Mouse (Mus musculus): ENCODE measurements around the gene Tff3.
A peak's percentile ranks its signal among the peaks of the same experiment; 100 is the strongest.

Tff3 gene

GRCm38 (mm10) chr17:31129452-31129851 lies at the start of gene Tff3:
Gene Tff3 (minus strand): TSS chr17:31129646.
- DNase-seq = no peak

GRCm38 (mm10) chr17:31176321-31176720 lies 46.9 kb upstream of the Tff3 start:
- DNase-seq = no peak

GRCm38 (mm10) chr17:31169796-31170195 lies 40.4 kb upstream of the Tff3 start:
- no peak for DNase-seq

GRCm38 (mm10) chr17:31165127-31165526 lies 35.7 kb upstream of the Tff3 start, which contains the start of gene Tff1:
Gene Tff1 (minus strand): TSS chr17:31165277.
- DNase-seq = no peak

GRCm38 (mm10) chr17:31163821-31164220 lies 34.4 kb upstream of the Tff3 start:
- DNase-seq = no peak

GRCm38 (mm10) chr17:31162607-31163006 lies 33.2 kb upstream of the Tff3 start:
- DNase-seq = no peak

- no peak for DNase-seq
Measured at GRCm38 (mm10) chr17:31160291-31160690, 30.8 kb upstream of the Tff3 start.

- no peak for DNase-seq
Measured at GRCm38 (mm10) chr17:31157921-31158320, 28.5 kb upstream of the Tff3 start.

GRCm38 (mm10) chr17:31153785-31154184 lies 24.3 kb upstream of the Tff3 start:
- DNase-seq = no peak

- no peak for DNase-seq
Measured at GRCm38 (mm10) chr17:31152966-31153499, 23.6 kb upstream of the Tff3 start.

- no peak for DNase-seq
Measured at GRCm38 (mm10) chr17:31152512-31152911, 23.1 kb upstream of the Tff3 start.

- DNase-seq = no peak
Measured at GRCm38 (mm10) chr17:31145998-31146397, 16.6 kb upstream of the Tff3 start.

GRCm38 (mm10) chr17:31144040-31145037 lies 14.9 kb upstream of the Tff3 start, which contains the start of gene Tff2:
Gene Tff2 (minus strand): TSS chr17:31144282.
- DNase-seq = no peak

- no peak for DNase-seq
Measured at GRCm38 (mm10) chr17:31142116-31142515, 12.7 kb upstream of the Tff3 start.

- DNase-seq = peak; percentile 73 to 76
Measured at GRCm38 (mm10) chr17:31138398-31138797, 9.0 kb upstream of the Tff3 start.

- no peak for DNase-seq
Measured at GRCm38 (mm10) chr17:31136821-31137220, 7.4 kb upstream of the Tff3 start.

- no peak for DNase-seq
Measured at GRCm38 (mm10) chr17:31136291-31136690, 6.8 kb upstream of the Tff3 start.

GRCm38 (mm10) chr17:31134913-31135312 lies 5.5 kb upstream of the Tff3 start:
- no peak for DNase-seq

GRCm38 (mm10) chr17:31133776-31134175 lies 4.3 kb upstream of the Tff3 start:
- no peak for DNase-seq

- peak; percentile 93 to 96 for DNase-seq
Measured at GRCm38 (mm10) chr17:31131269-31131821, 1.9 kb upstream of the Tff3 start.

- peak; percentile 45 to 56 for DNase-seq
Measured at GRCm38 (mm10) chr17:31128708-31129318, 633 bp downstream of the Tff3 start.

GRCm38 (mm10) chr17:31125548-31126266 lies 3.7 kb downstream of the Tff3 start:
- DNase-seq = peak; percentile 99
